Mouse (Mus musculus) neural tube, embryonic 11.5 days (tissue): ENCODE results near the gene B430306N03Rik. TPM values are rescaled to one million over a fixed set of nuclear protein-coding genes. Genes with fewer than 3 reads are reported as not detected.

ENCODE experiments used
- ATAC-seq: fragments of 200-750 bp; cut with Nextera tagmentation; 2 replicates; pipeline ENCODE4 v1.8.0; 2017; ENCODE audit warnings: moderate number of reproducible peaks, mild to moderate bottlenecking, moderate TSS enrichment, moderate library complexity; ENCODE audit not compliant: insufficient read depth, low FRiP score, low TSS enrichment
- DNase-seq: peaks from one replicate; pipeline ENCODE4 v3.0.0-alpha.2; 2015; ENCODE audit warnings: low spot score
- H3K27ac ChIP-seq: fragments of 300-500 bp; sonication (generic); 2 replicates; pipeline ENCODE4 v1.5.1; 2014; ENCODE audit warnings: low read depth, mild to moderate bottlenecking, low read length
- H3K27me3 ChIP-seq: fragments of 300-500 bp; sonication (generic); 2 replicates; pipeline ENCODE4 v1.6.1; 2014; ENCODE audit warnings: mild to moderate bottlenecking, low read length, mixed read lengths; ENCODE audit not compliant: control insufficient read depth, insufficient read depth
- H3K36me3 ChIP-seq: fragments of 300-500 bp; sonication (generic); 2 replicates; pipeline ENCODE4 v1.6.1; 2014; ENCODE audit warnings: mild to moderate bottlenecking, low read length, moderate library complexity, mixed read lengths; ENCODE audit not compliant: control insufficient read depth, insufficient read depth
- H3K4me1 ChIP-seq: fragments of 300-500 bp; sonication (generic); 2 replicates; pipeline ENCODE4 v1.6.1; 2014; ENCODE audit warnings: low read length, mixed read lengths; ENCODE audit not compliant: control insufficient read depth, insufficient read depth
- H3K4me2 ChIP-seq: fragments of 300-500 bp; sonication (generic); 2 replicates; pipeline ENCODE4 v1.6.1; 2014; ENCODE audit warnings: low read depth, mild to moderate bottlenecking, moderate library complexity
- H3K4me3 ChIP-seq: fragments of 300-500 bp; sonication (generic); 2 replicates; pipeline ENCODE4 v1.5.1; 2014; ENCODE audit warnings: low read depth, low read length
- H3K9ac ChIP-seq: fragments of 300-500 bp; sonication (generic); 2 replicates; pipeline ENCODE4 v1.6.1; 2014; ENCODE audit warnings: mild to moderate bottlenecking, low read length
- H3K9me3 ChIP-seq: fragments of 300-500 bp; sonication (generic); 2 replicates; pipeline ENCODE4 v1.6.1; 2016; ENCODE audit warnings: low read length; ENCODE audit not compliant: control insufficient read depth
- WGBS: fragments of 180-500 bp; shearing (Covaris S2); extraction: QIAGEN DNeasy Blood & Tissue Kit; methylation state at CpG from one replicate; pipeline ENCODE4 v1.1.7; 2014; 5-methylcytosine and 5-hydroxymethylcytosine counted together
- polyA plus RNA-seq: library from polyadenylated mRNA; unstranded; fragments of >200 nt; fragmentation: Nextera tagmentation; extraction: Ambion mirVana; gene quantifications from 2 replicates; pipeline ENCODE4 v1.2.1, GENCODE M21; 2014

The B430306N03Rik gene
- polyA plus RNA-seq, 1 experiment from 2014 or later = not detected

DNA sequence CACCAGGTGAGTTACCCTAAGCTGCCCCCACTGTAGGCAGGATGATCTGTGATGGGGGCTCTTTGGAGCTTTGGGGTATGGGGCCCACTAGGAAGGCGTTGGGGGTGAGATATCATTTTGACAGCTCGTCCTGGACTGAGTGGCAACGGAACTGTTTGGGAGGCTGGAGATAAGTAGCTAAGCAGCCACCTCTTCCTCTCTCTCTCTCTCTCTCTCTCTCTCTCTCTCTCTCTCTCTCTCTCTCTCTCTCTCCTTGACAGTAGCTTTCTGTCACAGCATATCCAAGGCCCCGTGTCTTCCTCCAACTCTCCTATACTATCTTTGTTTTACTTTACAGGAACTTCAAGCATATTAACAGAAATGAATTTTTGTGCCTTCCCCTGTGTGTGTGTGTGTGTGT, 44.5 kb downstream of the B430306N03Rik start:
- no peaks in the 10 kb centered on the region for H3K9me3 ChIP-seq
- ATAC-seq (no peak), DNase-seq (no peak)
- H3K36me3 ChIP-seq = no peaks in the 10 kb centered on the region
- WGBS = 85% methylated on average over 4 of the region's 4 CpGs
- no peak overlapping the region for H3K4me2 ChIP-seq
- H3K27me3 ChIP-seq = no peaks in the 10 kb centered on the region
- H3K4me1 ChIP-seq = no peaks in the 10 kb centered on the region
- no peak overlapping the region for H3K27ac ChIP-seq
- H3K9ac ChIP-seq = no peak overlapping the region
- H3K4me3 ChIP-seq = no peak overlapping the region

- WGBS = 81% methylated on average over 3 of the region's 3 CpGs
- DNase-seq (no peak), ATAC-seq (no peak)
- no peaks in the 10 kb centered on the region for H3K4me1 ChIP-seq
- no peak overlapping the region for H3K4me2 ChIP-seq
- H3K4me3 ChIP-seq = no peak overlapping the region
- H3K9me3 ChIP-seq = no peaks in the 10 kb centered on the region
- no peaks in the 10 kb centered on the region for H3K27me3 ChIP-seq
- H3K36me3 ChIP-seq = no peaks in the 10 kb centered on the region
- no peak overlapping the region for H3K9ac ChIP-seq
- no peak overlapping the region for H3K27ac ChIP-seq
These were observed 46.4 kb downstream of the B430306N03Rik start for GRCm38 (mm10) chr17:48362346-48362745.

DNA sequence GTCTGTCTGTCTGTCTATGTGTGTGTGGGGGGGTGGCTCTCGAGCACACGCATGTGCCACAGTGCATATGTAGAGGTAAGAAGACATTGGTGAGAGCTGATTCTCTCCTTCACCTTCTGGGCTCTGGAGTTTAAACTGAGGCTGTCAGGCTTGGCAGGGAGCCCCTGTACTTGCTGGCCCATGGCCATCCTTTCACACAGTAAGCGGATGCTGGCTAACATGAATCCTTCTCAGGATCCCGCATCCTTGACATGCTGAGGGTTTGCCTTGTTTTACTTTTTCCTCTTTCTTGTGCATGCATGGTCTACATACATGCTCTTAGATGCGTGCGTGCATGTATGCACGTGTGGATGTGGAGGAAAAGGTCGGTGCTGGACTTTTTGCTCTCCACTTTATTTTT, 47.0 kb downstream of the B430306N03Rik start:
- H3K27me3 ChIP-seq = no peaks in the 10 kb centered on the region
- H3K4me2 ChIP-seq = no peak overlapping the region
- DNase-seq (no peak), ATAC-seq (no peak)
- no peaks in the 10 kb centered on the region for H3K36me3 ChIP-seq
- H3K27ac ChIP-seq = no peak overlapping the region
- whole genome bisulfite sequencing = 94% methylated on average over 8 of the region's 8 CpGs
- no peak overlapping the region for H3K4me3 ChIP-seq
- no peaks in the 10 kb centered on the region for H3K9me3 ChIP-seq
- no peaks in the 10 kb centered on the region for H3K4me1 ChIP-seq
- H3K9ac ChIP-seq = no peak overlapping the region

DNA sequence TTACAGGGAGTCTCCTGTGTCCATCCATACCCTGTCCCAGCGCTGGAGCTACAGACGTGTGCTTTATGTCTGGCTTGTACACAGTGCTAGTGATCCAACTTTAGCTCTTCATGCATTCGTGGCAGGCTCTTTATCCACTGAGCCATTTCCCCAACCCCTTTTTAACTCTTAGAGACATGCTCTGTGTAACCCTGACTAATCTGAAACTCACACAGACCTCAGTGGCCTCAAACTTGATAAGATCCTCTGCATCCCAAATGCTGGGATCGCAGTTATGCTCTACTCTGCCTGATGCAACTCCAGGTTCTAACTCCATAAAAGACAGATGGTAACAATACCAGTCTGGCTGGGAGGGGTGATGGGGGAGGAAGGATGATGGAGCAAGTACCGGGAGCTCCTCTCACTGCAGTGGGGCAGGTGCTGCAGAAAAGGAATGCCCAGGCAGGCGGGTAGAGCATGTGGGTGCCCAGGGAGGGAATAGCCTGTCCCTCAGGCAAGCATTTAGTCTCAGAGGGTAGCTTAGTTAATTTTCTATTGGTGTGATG, 47.6 kb downstream of the B430306N03Rik start:
- no peak overlapping the region for H3K4me2 ChIP-seq
- H3K4me1 ChIP-seq = no peaks in the 10 kb centered on the region
- H3K27ac ChIP-seq = no peak overlapping the region
- no peaks in the 10 kb centered on the region for H3K9me3 ChIP-seq
- ATAC-seq (no peak), DNase-seq (no peak)
- no peak overlapping the region for H3K4me3 ChIP-seq
- no peaks in the 10 kb centered on the region for H3K27me3 ChIP-seq
- WGBS = 75% methylated on average over 6 of the region's 6 CpGs
- H3K9ac ChIP-seq = no peak overlapping the region
- no peaks in the 10 kb centered on the region for H3K36me3 ChIP-seq

- ATAC-seq (no peak), DNase-seq (no peak)
- Histone ChIP-seq H3K27ac (no peak overlapping the region), H3K4me3 (no peak overlapping the region), H3K27me3 (no peaks in the 10 kb centered on the region), H3K9ac (no peak overlapping the region), H3K4me2 (no peak overlapping the region), H3K36me3 (no peaks in the 10 kb centered on the region), H3K9me3 (no peaks in the 10 kb centered on the region), H3K4me1 (no peaks in the 10 kb centered on the region)
- 74% methylated on average over 9 of the region's 9 CpGs for WGBS
These were observed 49.7 kb downstream of the B430306N03Rik start for GRCm38 (mm10) chr17:48365511-48366155.

DNA sequence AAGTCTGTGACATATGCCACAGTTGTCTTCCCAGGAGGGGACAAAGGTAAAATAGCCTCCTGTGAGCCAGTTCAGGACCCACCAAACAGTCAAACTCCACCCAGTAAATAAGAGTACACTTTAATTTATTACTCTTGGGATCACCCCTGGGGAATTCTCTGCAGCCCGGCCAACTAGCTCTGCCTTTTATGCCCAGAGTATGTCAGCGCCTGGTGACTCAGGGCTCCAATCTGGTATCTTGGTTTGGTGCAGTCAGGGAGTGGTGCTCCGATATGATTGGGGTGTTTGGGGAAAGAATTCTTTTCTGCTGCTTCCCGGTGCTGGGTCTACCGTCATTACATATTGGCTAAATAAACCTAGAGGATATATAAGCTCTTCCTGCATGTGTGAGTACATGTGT, 50.9 kb downstream of the B430306N03Rik start:
- Histone ChIP-seq H3K9ac (no peak overlapping the region), H3K4me3 (no peak overlapping the region), H3K27ac (no peak overlapping the region), H3K36me3 (no peaks in the 10 kb centered on the region), H3K4me2 (no peak overlapping the region), H3K27me3 (no peaks in the 10 kb centered on the region), H3K4me1 (no peaks in the 10 kb centered on the region), H3K9me3 (no peaks in the 10 kb centered on the region)
- ATAC-seq (no peak), DNase-seq (no peak)
- WGBS = 84% methylated on average over 5 of the region's 5 CpGs

GRCm38 (mm10) chr17:48371621-48372020, 55.7 kb downstream of the B430306N03Rik start:
- Histone ChIP-seq H3K4me2 (no peak overlapping the region), H3K9ac (no peak overlapping the region), H3K27ac (no peak overlapping the region), H3K4me3 (no peak overlapping the region), H3K36me3 (no peaks in the 10 kb centered on the region), H3K4me1 (no peaks in the 10 kb centered on the region), H3K9me3 (no peaks in the 10 kb centered on the region), H3K27me3 (no peaks in the 10 kb centered on the region)
- DNase-seq = no peak
- ATAC-seq = no peak

- no peak for ATAC-seq
- no peaks in the 10 kb centered on the region for H3K4me1 ChIP-seq
- WGBS = 85% methylated on average over 8 of the region's 8 CpGs
These were observed 57.0 kb downstream of the B430306N03Rik start for GRCm38 (mm10) chr17:48372987-48373386.

GRCm38 (mm10) chr17:48376102-48376501, 60.2 kb downstream of the B430306N03Rik start:
- DNase-seq (no peak), ATAC-seq (no peak)
- no peaks in the 10 kb centered on the region for H3K4me1 ChIP-seq
- WGBS = 91% methylated on average over 1 of the region's 1 CpGs
- H3K36me3 ChIP-seq = no peaks in the 10 kb centered on the region
- H3K4me3 ChIP-seq = no peak overlapping the region
- H3K9me3 ChIP-seq = no peaks in the 10 kb centered on the region
- no peaks in the 10 kb centered on the region for H3K27me3 ChIP-seq
- no peak overlapping the region for H3K27ac ChIP-seq
- H3K4me2 ChIP-seq = no peak overlapping the region
- no peak overlapping the region for H3K9ac ChIP-seq

More at GRCm38 (mm10) chr17:48372987-48373386, 57.0 kb downstream of the B430306N03Rik start:
- H3K9ac ChIP-seq = no peak overlapping the region
- H3K4me3 ChIP-seq = no peak overlapping the region
- DNase-seq = no peak
- no peaks in the 10 kb centered on the region for H3K36me3 ChIP-seq
- H3K9me3 ChIP-seq = no peaks in the 10 kb centered on the region
- no peak overlapping the region for H3K4me2 ChIP-seq
- no peaks in the 10 kb centered on the region for H3K27me3 ChIP-seq
- H3K27ac ChIP-seq = no peak overlapping the region
